Mouse (Mus musculus): ENCODE measurements around the gene Gm20388.

DNA sequence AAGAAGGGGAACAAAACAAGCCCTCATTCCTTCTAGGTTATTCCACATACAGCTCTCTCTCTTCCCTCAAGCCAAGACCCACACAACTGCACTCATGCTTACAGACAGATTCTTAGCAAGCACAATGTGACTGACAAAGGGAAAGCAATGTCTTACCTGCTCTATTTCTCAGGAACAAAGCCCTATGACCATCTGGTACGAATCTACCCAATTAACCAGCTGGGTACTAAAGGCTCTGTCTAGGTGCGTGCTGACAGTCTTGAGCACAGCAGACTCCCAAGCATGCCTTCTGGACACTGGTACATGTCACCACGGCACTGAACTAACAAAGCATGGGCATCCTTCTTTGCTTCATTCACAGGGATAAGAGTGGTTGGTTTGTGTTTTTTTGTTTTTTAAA, 3027.5 kb downstream of the Gm20388 start:
- no peak for TF ChIP-seq CTCF (IDR thresholded peaks at IDR 0.05; ENCODE audit: borderline replicate concordance, insufficient read depth, low read depth, low read length)
- TF ChIP-seq POLR2A (IDR thresholded peaks at IDR 0.05; ENCODE audit: borderline replicate concordance, insufficient read depth, low read length) = no peak
